Mouse (Mus musculus): ENCODE measurements around the gene Gm29564.
"Not testable (repeated sequence)": the region's sequence is repeated elsewhere in the genome, so short reads cannot be mapped to it uniquely, and the experiment has no call there.

Gene Gm29564

DNA sequence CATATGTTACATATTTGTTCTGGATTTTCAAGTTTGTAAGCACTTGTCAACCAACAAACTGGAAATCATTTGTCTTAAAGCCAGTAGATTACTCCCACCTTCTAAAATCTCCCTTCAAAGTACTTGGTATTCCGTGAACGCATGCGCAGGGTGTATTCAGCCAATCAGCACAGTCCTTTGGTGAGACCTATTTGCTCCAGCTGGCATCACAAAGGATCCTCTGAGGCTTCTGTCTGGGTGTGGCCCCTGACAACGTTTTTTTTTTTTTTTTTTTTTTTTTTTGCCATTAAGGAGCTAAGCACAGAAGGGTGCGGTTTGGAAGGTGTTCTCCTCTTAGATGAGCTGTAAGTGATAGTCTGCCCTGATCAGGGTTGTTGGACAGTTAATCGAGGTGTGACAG, at the start of gene Gm29564:
Gene Gm29564 (plus strand): TSS at position 301 of the 400 bp plus-strand sequence.
- DNase-seq = not testable (repeated sequence)

All from kidney, postnatal 14 days (tissue).